Mouse (Mus musculus) forebrain, embryonic 14.5 days (tissue): ENCODE data around the gene Vamp1. TPM values are rescaled to one million over a fixed set of nuclear protein-coding genes. Genes with fewer than 3 reads are reported as not detected.
A peak's percentile ranks its signal among the peaks of the same experiment; 100 is the strongest.

Source experiments
- ATAC-seq: fragments of 200-750 bp; cut with Nextera tagmentation; 2 replicates; pipeline ENCODE4 v1.8.0; 2017; ENCODE audit warnings: mild to moderate bottlenecking, moderate library complexity
- DNase-seq: peaks from one replicate; pipeline ENCODE4 v3.0.0-alpha.2; 2015; ENCODE audit warnings: low spot score
- H3K27ac ChIP-seq: fragments of 300-500 bp; sonication (generic); 2 replicates; pipeline ENCODE4 v1.5.1; 2014; ENCODE audit warnings: low read depth, mild to moderate bottlenecking, control low read depth, low read length, moderate library complexity
- H3K27me3 ChIP-seq: fragments of 300-500 bp; sonication (generic); replicated peaks from 2 replicates; pipeline ENCODE4 v1.6.1; 2014; ENCODE audit warnings: low read length, control low read depth, mixed read lengths; ENCODE audit not compliant: control insufficient read depth, insufficient read depth
- H3K36me3 ChIP-seq: fragments of 300-500 bp; sonication (generic); 2 replicates; pipeline ENCODE4 v1.6.1; 2014; ENCODE audit warnings: low read length, control low read depth; ENCODE audit not compliant: control insufficient read depth, insufficient read depth
- H3K4me1 ChIP-seq: fragments of 300-500 bp; sonication (generic); 2 replicates; pipeline ENCODE4 v1.6.1; 2014; ENCODE audit warnings: antibody characterized with exemption, low read length, control low read depth; ENCODE audit not compliant: control insufficient read depth, insufficient read depth
- H3K4me2 ChIP-seq: fragments of 300-500 bp; sonication (generic); 2 replicates; pipeline ENCODE4 v1.6.1; 2014; ENCODE audit warnings: mild to moderate bottlenecking, control low read depth, low read length
- H3K4me3 ChIP-seq: fragments of 300-500 bp; sonication (generic); 2 replicates; pipeline ENCODE4 v1.5.1; 2014; ENCODE audit warnings: low read depth, low read length, control low read depth
- H3K9ac ChIP-seq: fragments of 300-500 bp; sonication (generic); 2 replicates; pipeline ENCODE4 v1.6.1; 2014; ENCODE audit warnings: mild to moderate bottlenecking, low read length, control low read depth, moderate library complexity
- H3K9me3 ChIP-seq: fragments of 300-500 bp; sonication (generic); replicated peaks from 2 replicates; pipeline ENCODE4 v1.6.1; 2016; ENCODE audit warnings: low read length, control low read depth, mixed read lengths; ENCODE audit not compliant: control insufficient read depth
- WGBS: fragments of 180-500 bp; shearing (Covaris S2); extraction: QIAGEN DNeasy Blood & Tissue Kit; methylation state at CpG from one replicate; pipeline ENCODE4 v1.1.7; 2014; 5-methylcytosine and 5-hydroxymethylcytosine counted together
- polyA plus RNA-seq: library from polyadenylated mRNA; unstranded; fragments of >200 nt; fragmentation: Nextera tagmentation; extraction: Ambion mirVana; gene quantifications from 2 replicates; pipeline ENCODE4 v1.2.1, GENCODE M21; 2014

The Vamp1 gene
- polyA plus RNA-seq, 1 experiment from 2014 or later, result 1.7 TPM

DNA sequence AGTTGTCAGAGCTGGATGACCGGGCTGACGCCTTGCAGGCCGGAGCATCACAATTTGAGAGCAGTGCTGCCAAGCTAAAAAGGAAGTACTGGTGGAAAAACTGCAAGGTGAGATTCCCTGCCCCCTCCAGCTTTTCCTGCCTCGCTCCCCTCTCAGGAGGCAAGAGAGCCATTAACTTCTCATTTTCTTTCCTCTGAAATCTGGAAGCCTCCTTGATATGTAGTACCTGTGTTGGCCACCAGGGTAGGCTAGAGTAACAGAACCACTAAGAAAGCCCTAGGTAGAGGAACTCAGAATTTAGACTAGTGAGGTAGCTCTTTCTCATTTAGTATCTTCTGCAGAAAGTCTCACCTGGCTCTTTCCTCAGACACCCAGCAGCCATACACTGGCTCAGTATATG, 3.6 kb downstream of the Vamp1 start:
- peak; percentile 63 for DNase-seq
- H3K9me3 ChIP-seq, result no peaks in the 10 kb centered on the region
- WGBS, result 78% methylated on average over 4 of the region's 4 CpGs

DNA sequence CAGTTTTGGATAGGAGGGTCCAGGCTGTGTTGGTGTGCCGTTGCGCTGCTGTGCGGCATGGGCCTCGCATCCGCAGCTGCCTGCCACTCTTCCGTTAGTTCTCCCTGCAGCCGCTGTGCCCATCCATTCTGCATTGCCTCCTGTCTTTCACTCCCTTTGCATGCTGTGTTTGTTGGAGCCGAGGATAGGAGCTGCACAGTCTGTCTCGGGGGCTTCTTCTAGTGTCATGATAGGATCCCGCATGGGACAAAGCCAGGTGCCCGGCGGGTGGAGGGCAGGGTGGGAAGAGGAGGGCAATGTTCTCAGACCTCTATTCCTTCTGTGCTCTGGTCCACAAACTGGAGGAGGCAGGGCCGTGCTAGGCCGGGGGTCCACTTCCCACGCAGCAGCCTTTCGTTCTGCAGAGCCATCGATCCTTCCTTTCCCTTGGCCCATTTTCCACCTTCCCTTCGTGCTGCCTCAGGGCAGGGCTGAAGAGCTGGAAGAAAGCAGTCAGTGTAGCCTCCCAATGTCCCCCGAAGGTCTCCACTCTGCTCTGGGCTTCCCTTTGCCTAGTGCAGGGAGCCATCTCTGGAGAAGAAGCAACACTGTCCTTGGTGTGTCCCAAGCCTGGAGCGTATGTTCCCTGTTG, 5.9 kb downstream of the Vamp1 start:
- Histone ChIP-seq H3K9me3 (no peaks in the 10 kb centered on the region), H3K36me3 (no peaks in the 10 kb centered on the region), H3K9ac (no peak overlapping the region), H3K4me3 (no peak overlapping the region), H3K4me2 (no peak overlapping the region), H3K27me3 (no peaks in the 10 kb centered on the region), H3K4me1 (no peaks in the 10 kb centered on the region; the same call in 1 of the 2 replicates), H3K27ac (no peak overlapping the region)
- 88% methylated on average over 20 of the region's 20 CpGs for WGBS
- DNase-seq (no peak), ATAC-seq (no peak)

More for the DNA sequence above, 3.6 kb downstream of the Vamp1 start:
- no peaks in the 10 kb centered on the region for H3K36me3 ChIP-seq
- no peak overlapping the region for H3K4me2 ChIP-seq
- H3K9ac ChIP-seq, result no peak overlapping the region
- ATAC-seq, result no peak
- H3K4me3 ChIP-seq, result no peak overlapping the region
- H3K27me3 ChIP-seq, result no peaks in the 10 kb centered on the region
- no peak overlapping the region for H3K27ac ChIP-seq
- peaks cover 4% of the 10 kb centered on the region; the same call in 1 of the 2 replicates for H3K4me1 ChIP-seq

DNA sequence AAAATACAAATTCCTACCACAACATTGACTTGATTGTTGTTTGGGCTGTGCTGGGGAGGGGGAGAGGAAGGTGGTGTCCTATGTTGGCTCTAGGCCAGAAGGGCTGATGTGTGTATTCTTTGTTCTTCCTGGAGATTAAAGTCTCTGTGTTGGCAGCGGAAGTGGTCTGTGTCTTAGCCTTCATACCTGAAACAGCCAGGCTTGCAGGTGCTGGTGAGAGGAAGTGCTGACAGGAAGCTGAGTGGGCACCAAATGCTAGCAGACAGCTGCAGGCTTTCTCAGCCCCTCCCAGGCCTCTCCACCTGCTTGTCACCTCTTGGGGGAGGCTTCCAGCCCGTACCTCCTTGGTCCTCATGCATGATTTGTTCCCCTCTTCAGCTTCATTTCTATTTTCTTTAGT, 6.8 kb downstream of the Vamp1 start:
- Histone ChIP-seq H3K9me3 (no peaks in the 10 kb centered on the region), H3K4me3 (no peak overlapping the region), H3K27ac (peak overlapping the region; percentile 10; the same call in 1 of the 2 replicates), H3K36me3 (no peaks in the 10 kb centered on the region), H3K4me2 (no peak overlapping the region), H3K4me1 (no peaks in the 10 kb centered on the region), H3K27me3 (no peaks in the 10 kb centered on the region), H3K9ac (no peak overlapping the region)
- DNase-seq (no peak), ATAC-seq (no peak)
- 70% methylated on average over 2 of the region's 2 CpGs for WGBS

DNA sequence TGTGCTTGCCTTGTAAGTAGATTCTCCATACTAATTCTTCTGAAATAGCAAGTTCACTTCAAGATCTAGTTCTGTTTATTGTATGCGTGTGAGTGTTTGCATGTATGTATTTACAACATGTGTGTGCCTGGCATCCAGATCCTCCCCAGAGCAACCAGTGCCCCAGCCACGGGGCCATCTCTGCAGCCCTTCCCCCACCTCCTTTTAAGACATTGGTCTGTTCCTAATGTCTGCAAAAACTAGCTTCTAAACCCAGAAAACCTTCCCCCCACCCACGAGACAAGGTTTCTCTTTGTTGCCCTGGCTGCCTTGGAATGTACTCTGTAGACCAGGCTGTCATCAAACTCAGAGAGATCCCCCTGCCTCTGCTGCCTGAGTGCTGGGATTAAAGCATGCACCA, 7.2 kb downstream of the Vamp1 start:
- ATAC-seq (no peak), DNase-seq (no peak)
- Histone ChIP-seq H3K4me2 (no peak overlapping the region), H3K9me3 (no peaks in the 10 kb centered on the region), H3K27me3 (no peaks in the 10 kb centered on the region), H3K36me3 (no peaks in the 10 kb centered on the region), H3K9ac (no peak overlapping the region), H3K27ac (no peak overlapping the region; the same call in 1 of the 2 replicates), H3K4me3 (no peak overlapping the region), H3K4me1 (no peaks in the 10 kb centered on the region)
- 80% methylated on average over 3 of the region's 3 CpGs for WGBS

DNA sequence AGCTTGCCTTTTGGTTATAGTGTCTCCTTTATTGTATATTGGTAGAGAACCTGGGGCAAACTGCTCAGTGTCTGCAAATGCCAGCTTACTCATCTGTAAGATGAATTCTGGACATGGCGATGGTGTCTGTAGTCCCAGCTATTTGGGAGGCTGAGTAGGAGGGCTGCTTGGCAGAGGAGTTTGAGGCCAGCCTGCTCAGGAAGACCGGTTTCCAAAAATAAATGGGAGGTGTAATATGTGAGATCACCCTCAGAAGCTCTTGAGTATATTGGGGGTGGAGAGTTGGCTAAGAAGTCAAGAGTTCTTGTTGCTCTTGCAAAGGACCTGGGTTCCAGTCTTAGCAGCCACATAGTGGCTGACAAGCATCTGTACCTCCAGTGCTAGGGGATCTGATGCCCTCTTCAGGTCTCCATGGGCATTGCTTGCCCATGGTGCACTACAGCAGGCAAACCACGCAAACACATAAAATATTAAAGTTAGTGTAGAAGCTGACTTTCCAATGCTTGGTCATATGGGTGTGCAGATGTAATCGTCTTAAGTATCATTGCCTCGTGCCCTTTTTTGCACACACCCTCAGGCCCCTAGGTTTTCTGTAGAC, 10.3 kb downstream of the Vamp1 start:
- DNase-seq (no peak), ATAC-seq (no peak)
- H3K9me3 ChIP-seq, result no peaks in the 10 kb centered on the region
- H3K4me3 ChIP-seq, result no peak overlapping the region
- no peak overlapping the region for H3K27ac ChIP-seq
- no peaks in the 10 kb centered on the region for H3K27me3 ChIP-seq
- no peak overlapping the region for H3K9ac ChIP-seq
- WGBS, result 80% methylated on average over 5 of the region's 5 CpGs
- H3K36me3 ChIP-seq, result no peaks in the 10 kb centered on the region
- no peaks in the 10 kb centered on the region for H3K4me1 ChIP-seq
- no peak overlapping the region for H3K4me2 ChIP-seq

DNA sequence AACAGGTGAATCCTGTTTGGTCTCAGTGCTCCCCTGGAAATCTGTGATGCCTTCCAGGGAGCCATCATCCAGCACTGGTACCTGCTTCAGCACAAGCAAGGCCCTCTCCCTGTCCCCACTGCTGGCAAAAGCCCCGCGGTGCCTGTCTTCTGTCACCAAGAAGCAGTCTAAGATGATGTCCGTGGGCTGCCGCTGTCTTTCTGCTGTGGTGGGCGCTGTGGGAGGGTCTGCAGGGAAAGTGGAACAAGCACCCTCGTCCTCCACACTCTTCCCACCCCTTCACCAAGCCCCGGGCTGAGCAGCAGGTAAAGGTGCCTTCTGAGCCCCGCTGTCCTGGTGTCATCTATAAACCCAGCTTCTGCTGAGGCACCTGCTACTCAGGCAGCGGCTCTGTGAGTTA, 15.2 kb downstream of the Vamp1 start:
- Histone ChIP-seq H3K4me2 (peak overlapping the region; percentile 72), H3K27me3 (no peaks in the 10 kb centered on the region), H3K4me3 (no peak overlapping the region), H3K36me3 (no peaks in the 10 kb centered on the region), H3K9ac (peak overlapping the region; percentile 9; the same call in 1 of the 2 replicates), H3K9me3 (no peaks in the 10 kb centered on the region), H3K4me1 (no peaks in the 10 kb centered on the region), H3K27ac (no peak overlapping the region)
- WGBS, result 75% methylated on average over 9 of the region's 9 CpGs
- no peak for DNase-seq
- no peak for ATAC-seq

DNA sequence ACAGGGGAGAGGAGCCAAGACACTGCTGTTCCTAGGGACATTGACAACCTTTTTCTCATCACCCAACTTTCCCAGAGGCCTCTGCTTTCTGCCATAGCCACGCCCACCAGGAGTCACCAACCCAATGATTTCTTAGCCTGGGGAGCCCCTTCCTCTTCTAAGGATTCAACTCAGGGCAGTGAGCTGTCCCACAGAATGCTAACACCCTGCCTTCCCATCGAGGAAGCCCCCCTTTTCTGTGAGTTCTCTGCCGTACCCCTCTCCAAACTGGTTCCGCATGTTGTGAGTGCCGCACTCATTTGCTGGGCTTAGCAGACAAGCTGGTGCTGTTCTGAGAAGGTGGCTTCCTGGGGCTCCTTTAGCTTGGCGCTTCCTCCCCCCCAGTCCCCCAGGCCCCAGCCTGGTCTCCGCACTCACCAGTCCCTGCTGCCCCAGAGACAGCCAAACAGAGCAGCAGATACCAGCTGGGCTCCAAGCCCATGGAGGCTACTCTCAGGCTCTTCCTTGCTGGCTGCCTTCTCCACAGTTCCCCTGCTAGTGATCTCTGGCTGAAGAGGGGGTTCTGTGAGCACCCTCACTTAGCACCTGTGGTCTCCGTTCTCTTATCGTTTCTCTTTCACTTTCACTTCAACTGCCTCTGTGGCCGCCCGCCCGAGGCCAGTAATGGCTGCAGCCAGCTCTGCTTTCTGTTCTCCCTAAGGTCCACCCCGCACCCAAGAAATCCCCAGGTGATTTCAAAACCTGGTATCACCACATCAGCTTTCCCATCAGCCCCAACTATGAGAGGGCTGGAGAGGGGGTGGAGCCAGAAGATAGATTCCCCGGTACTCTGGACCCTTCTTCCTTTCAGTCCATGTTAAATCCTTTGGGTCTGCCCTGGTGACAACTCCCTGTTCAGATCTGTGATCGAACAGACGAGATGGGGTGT, 16.0 kb downstream of the Vamp1 start, which contains the start of gene Tapbpl:
Gene Tapbpl (minus strand): TSS at position 744 of the 928 bp plus-strand sequence.
- DNase-seq, result peak; percentile 77
- Histone ChIP-seq H3K4me3 (peak within 1 kb of the TSS; percentile 34), H3K4me1 (no peaks in the 10 kb centered on the region), H3K27ac (no peak within 1 kb of the TSS; the same call in 1 of the 2 replicates), H3K27me3 (no peaks in the 10 kb centered on the region), H3K9me3 (no peaks in the 10 kb centered on the region), H3K9ac (peak within 1 kb of the TSS; percentile 66), H3K36me3 (no peaks in the 10 kb centered on the region), H3K4me2 (peak within 1 kb of the TSS; percentile 72)
- WGBS, result 10% methylated on average over 16 of the region's 16 CpGs
- peak; percentile 83 for ATAC-seq

DNA sequence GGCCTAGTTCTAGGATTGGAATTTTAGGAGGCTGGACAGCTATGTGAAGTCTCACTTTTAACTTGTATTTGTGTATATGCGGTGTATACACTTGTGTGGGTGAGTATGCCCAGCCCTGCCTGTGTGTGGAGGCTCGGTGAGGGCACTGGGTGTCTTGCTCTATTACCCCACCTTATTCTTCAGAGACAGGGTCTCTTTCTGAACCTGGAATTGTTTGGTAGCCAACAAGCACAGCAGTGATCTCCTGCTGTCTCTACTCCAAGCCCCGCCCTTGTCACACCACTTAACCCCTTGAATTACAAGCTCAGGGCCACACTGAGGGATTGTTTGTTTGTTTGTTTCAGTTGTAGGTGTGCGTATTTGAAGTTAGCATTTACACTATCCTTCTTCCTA, 16.7 kb downstream of the Vamp1 start:
- H3K4me2 ChIP-seq, result peak overlapping the region; percentile 72
- no peak overlapping the region for H3K27ac ChIP-seq
- no peaks in the 10 kb centered on the region for H3K27me3 ChIP-seq
- ATAC-seq, result no peak
- H3K9ac ChIP-seq, result peak overlapping the region; percentile 66
- H3K9me3 ChIP-seq, result no peaks in the 10 kb centered on the region
- no peak for DNase-seq
- H3K4me1 ChIP-seq, result no peaks in the 10 kb centered on the region
- no peak overlapping the region for H3K4me3 ChIP-seq
- WGBS, result 59% methylated on average over 4 of the region's 4 CpGs
- no peaks in the 10 kb centered on the region for H3K36me3 ChIP-seq
